Mouse (Mus musculus) liver, postnatal 0 days (tissue): ENCODE data around the gene Ephb1.

Source experiments
- CTCF ChIP-seq: sonication (generic); IDR thresholded peaks from 2 replicates; pipeline ENCODE4 v1.5.1; 2016; ENCODE audit warnings: antibody characterized with exemption, low read depth
- EP300 ChIP-seq: IDR thresholded peaks from 2 replicates; pipeline ENCODE4 v1.6.1; 2016; ENCODE audit warnings: antibody characterized with exemption, low read depth, mild to moderate bottlenecking

DNA sequence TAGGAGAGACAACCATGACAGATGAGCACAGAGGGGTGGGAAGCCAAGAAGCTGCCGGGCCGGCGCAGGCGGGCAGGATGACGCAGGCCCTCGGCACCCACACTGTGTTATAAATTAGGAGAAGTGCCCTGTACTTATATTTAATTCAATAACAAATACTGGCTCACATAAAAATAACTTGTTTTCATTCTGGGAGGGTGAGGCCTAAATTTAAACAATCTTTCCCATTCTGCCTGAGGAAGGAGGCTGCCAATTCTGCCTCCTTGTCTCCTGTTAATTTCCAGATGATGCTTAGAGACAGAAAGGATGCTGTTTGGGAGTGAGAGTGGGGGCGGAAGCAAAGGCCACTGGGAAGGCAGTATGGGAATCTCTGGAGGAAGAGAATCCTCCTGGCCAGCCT is 215.8 kb downstream of the Ephb1 start:
- TF ChIP-seq CTCF (no peak), EP300 (no peak)
